Mouse (Mus musculus): ENCODE data around the gene Edar. TPM values are rescaled to one million over a fixed set of nuclear protein-coding genes. Genes with fewer than 3 reads are reported as not detected.

The Edar gene
- polyA plus RNA-seq, 1 experiment from 2014 or later, result 0.45 TPM

DNA sequence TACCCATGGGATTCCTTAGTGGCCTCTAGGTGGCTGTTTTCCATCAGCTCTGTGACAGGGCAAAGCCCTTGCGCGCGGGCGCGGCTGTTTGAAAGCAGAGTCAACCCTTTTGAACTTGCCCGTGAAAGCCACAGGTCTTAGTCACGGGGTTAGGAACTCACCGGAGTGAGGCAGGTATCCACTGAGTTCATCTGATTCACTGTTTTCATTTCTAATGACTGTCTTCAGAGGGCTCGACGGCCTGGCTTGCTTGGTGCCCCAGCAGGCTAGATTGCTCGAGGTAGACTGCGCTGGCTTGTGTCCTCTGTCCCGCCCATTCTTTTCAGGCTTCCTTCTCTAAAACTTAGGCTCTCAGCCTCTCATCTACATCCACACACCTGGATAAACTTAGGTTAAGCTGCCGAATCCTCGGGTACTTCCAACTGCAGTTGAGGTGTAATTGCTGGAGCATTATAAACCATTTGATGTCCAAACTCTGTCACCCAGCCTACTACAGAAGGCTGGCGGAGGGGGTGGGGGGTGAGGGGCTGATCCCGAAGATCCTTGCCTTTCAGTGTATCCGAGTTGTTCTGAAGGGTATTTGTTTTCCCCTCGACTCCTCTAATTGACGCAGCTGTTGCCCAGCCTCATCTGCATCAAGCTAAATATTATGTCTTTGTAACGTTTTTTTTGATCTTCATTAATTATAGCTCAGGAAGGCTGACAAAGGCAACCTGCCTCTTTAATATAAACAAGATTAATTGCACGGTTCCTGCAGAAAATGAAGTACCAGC, 24.0 kb downstream of the Edar start:
- DNase-seq (ENCODE audit: low read depth, low spot score) (no peak), ATAC-seq (no peak)
- POLR2A ChIA-PET, result no interaction called here
- in situ Hi-C loops (cut with MboI; ENCODE audit: low pct_unique_long_range_greater_than_20kb), result no loop called here
- H3K27me3 ChIP-seq, result no peaks in the 10 kb centered on the region
- CTCF ChIA-PET, result interaction anchor here (0.6 to 1.4 kb wide), 4 partner anchors 11 to 91 kb away, joined by 3 to 4 read pairs (median 3); no protein-coding TSS in a partner anchor
- TF ChIP-seq CTCF (IDR thresholded peaks at IDR 0.05), result no peak

DNA sequence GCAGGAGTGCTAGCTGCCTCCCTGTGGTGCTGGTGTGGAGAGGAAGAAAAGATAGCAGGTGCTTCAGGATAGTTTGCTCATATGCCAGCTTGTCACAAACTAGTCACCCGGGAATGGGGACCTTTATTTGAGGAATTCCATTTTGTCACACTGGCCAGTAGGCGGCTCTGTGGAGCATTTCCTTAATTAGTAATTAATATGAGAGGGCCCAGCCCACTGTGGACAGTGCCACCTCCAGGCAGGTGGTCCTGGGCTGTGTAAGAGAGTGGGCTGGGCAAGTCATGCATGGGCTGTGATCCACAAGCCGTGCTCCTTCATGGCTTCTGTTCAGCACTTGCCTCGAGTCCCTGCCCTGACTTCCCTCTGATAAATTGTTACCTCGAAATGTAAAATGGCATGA, 26.7 kb downstream of the Edar start:
- POLR2A ChIA-PET, result no interaction called here
- ATAC-seq, result no peak
- in situ Hi-C loops (cut with MboI; ENCODE audit: low pct_unique_long_range_greater_than_20kb), result no loop called here
- CTCF ChIA-PET, result interaction anchor here (0.9 to 1.5 kb wide), 3 partner anchors 10 to 24 kb away, joined by 3 read pairs; no protein-coding TSS in a partner anchor
- DNase-seq (ENCODE audit: low read depth, low spot score), result no peak
- H3K27me3 ChIP-seq, result no peaks in the 10 kb centered on the region
- TF ChIP-seq CTCF (IDR thresholded peaks at IDR 0.05), result no peak

DNA sequence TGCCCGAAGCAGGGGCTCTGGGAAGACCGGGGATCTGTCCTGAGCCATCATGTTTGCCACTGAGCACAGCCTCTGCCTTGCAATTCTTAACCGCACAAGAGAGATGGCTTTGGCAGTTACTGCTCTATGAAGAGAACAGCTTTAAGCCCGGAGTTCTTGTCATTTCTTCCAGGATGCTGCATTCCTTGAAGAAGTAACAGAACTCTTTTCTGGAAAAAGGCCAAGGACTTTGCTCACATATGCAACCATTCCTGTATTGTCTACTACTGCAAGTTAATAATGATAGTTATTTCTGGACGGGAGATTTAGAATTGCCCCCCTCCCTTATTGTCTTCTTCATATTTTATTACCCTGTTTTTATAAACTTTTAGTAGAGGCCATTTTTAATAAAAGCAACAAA, 30.8 kb downstream of the Edar start:
- no peak for ATAC-seq
- no peak for DNase-seq (ENCODE audit: low read depth, low spot score)
- POLR2A ChIA-PET, result no interaction called here
- H3K27me3 ChIP-seq, result no peaks in the 10 kb centered on the region
- in situ Hi-C loops (cut with MboI; ENCODE audit: low pct_unique_long_range_greater_than_20kb), result no loop called here
- no peak for TF ChIP-seq CTCF (IDR thresholded peaks at IDR 0.05)
- CTCF ChIA-PET, result no interaction called here

DNA sequence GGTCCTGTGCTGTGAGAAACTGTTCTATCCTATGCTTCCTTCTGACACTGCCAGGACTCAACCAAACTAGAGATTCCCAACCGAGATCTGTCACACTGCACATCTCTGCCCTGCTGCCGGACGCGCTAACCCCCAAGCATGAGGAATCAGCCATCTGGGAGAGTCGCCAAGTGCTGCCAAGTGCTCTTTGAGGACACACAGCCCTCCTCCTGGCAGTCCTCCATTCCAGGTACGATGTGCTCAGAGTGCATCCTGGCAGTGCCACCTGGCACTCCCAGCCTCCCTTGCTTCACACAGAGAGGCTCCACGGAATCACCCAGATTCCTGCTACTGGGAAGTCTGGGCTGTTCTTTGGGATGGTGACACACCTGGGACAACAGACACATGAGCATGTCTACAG, 31.3 kb downstream of the Edar start:
- ATAC-seq (no peak), DNase-seq (ENCODE audit: low read depth, low spot score) (no peak)
- TF ChIP-seq CTCF (IDR thresholded peaks at IDR 0.05), result no peak
- POLR2A ChIA-PET, result no interaction called here
- CTCF ChIA-PET, result no interaction called here
- in situ Hi-C loops (cut with MboI; ENCODE audit: low pct_unique_long_range_greater_than_20kb), result no loop called here
- H3K27me3 ChIP-seq, result no peaks in the 10 kb centered on the region

DNA sequence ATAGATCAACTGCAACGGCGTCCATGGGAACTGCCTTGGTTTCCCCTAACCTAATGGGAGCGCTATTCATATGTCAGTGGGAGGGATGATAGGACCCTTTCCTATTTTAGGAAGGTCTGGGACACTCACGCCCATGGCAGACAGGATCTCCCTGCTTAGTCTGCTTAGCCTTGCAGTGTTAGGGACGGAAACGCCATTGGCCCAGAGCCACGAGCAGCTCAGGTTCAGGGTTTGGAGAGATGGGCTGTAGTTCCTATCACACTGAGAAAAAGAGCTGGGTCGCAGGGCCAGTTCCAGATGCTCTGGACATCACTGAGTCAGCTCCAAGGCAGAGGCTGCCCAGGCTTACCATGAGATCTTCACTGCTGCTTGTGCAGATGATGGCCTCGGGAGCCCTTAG, 32.5 kb downstream of the Edar start:
- CTCF ChIA-PET, result no interaction called here
- POLR2A ChIA-PET, result no interaction called here
- ATAC-seq (no peak), DNase-seq (ENCODE audit: low read depth, low spot score) (no peak)
- in situ Hi-C loops (cut with MboI; ENCODE audit: low pct_unique_long_range_greater_than_20kb), result no loop called here
- no peaks in the 10 kb centered on the region for H3K27me3 ChIP-seq
- no peak for TF ChIP-seq CTCF (IDR thresholded peaks at IDR 0.05)

DNA sequence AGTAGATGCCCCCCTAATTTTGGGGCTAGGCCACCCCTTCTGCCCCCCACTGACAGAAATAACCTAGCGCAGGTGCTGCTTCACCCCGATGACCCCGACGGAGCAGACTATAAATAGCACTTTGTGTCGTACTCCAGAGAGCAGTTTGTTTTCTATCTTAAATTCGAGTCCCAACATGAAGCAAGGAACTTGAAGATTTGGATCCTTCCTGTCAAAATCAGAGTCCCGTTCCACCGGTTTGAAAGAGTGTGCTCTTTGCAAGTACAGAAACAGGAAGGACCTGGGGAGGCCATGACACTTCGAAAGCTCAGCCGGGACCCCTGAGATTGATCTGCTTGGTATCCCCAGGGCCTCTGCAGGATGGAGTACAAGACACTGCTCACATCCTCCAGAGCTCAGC, 33.8 kb downstream of the Edar start:
- ATAC-seq (no peak), DNase-seq (ENCODE audit: low read depth, low spot score) (no peak)
- H3K27me3 ChIP-seq, result no peaks in the 10 kb centered on the region
- CTCF ChIA-PET, result interaction anchor here (0.8 kb wide), 1 partner anchor 14 kb away, joined by 3 read pairs; no protein-coding TSS in a partner anchor
- no peak for TF ChIP-seq CTCF (IDR thresholded peaks at IDR 0.05)
- POLR2A ChIA-PET, result no interaction called here
- in situ Hi-C loops (cut with MboI; ENCODE audit: low pct_unique_long_range_greater_than_20kb), result no loop called here

DNA sequence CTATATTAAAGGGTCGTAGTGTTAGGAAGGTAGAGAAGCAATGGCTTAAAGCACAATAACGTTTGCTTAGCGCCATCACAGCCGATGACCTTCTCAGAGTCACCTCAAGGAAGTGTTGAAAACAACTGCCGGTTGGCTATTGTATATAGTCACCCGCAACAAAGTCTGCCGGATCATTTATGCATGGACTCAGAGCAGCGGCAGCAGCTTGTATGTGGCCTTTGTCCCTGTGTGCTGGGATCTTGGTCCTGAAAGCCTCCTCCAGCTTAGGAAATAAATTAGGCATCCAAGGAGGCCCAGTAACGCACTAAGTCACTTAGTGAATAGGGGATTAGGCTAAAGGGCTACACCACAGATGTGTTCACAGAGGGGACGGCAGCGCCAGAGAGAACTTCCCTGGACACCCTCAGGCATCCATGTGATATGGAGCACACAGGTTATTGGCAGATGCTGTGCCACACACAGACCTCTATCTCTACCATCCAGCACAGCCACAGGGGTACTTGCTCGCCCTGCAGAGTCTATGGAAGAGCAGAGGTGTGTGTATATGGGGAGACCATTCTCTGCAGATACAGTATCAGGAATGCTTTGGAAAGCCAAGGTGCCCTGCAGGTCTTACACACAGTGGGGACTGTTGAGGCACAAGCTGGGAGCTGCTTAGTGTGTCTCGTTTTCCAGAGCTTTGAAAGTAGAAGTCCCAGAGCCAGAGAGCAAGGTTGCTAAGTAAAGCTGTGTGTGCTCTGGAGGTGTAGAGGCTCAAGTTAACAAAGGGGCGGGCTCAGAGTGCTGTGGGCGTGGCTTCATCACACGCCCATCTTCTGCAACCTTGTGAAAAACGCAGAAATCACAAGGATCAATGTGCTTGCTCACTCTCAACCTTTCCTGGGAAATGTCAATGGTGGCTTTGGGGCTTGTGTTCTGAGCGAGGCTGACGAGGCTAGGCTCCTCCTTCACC, 34.7 kb downstream of the Edar start:
- H3K27me3 ChIP-seq, result no peaks in the 10 kb centered on the region
- POLR2A ChIA-PET, result no interaction called here
- in situ Hi-C loops (cut with MboI; ENCODE audit: low pct_unique_long_range_greater_than_20kb), result no loop called here
- ATAC-seq, result no peak
- no peak for DNase-seq (ENCODE audit: low read depth, low spot score)
- no peak for TF ChIP-seq CTCF (IDR thresholded peaks at IDR 0.05)
- CTCF ChIA-PET, result interaction anchor here (0.9 kb wide), 1 partner anchor 16 kb away, joined by 4 read pairs; no protein-coding TSS in a partner anchor

DNA sequence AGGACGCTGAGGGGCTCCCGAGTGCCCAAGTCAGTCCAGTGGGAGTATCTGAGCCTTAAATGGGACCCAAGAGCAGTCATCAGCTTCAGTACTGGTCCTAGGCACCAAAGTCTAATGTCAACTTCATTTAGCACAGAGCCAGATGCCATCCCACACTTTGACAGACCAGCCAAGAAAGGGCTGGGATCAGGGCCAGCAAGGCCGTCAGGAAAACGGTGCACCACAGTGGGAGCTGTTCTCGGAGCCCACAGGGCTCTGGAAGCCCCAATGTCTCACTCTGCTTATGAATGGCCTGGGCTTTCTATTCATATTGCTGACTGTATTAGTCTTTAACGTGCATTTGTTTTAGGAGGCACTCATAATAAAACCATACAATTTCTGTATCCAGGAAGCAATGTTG, 36.2 kb downstream of the Edar start:
- DNase-seq (ENCODE audit: low read depth, low spot score), result no peak
- POLR2A ChIA-PET, result no interaction called here
- H3K27me3 ChIP-seq, result no peaks in the 10 kb centered on the region
- in situ Hi-C loops (cut with MboI; ENCODE audit: low pct_unique_long_range_greater_than_20kb), result no loop called here
- no peak for TF ChIP-seq CTCF (IDR thresholded peaks at IDR 0.05)
- no peak for ATAC-seq
- CTCF ChIA-PET, result interaction anchor here (0.9 to 1.4 kb wide), 2 partner anchors 11 to 15 kb away, joined by 3 to 4 read pairs; no protein-coding TSS in a partner anchor

DNA sequence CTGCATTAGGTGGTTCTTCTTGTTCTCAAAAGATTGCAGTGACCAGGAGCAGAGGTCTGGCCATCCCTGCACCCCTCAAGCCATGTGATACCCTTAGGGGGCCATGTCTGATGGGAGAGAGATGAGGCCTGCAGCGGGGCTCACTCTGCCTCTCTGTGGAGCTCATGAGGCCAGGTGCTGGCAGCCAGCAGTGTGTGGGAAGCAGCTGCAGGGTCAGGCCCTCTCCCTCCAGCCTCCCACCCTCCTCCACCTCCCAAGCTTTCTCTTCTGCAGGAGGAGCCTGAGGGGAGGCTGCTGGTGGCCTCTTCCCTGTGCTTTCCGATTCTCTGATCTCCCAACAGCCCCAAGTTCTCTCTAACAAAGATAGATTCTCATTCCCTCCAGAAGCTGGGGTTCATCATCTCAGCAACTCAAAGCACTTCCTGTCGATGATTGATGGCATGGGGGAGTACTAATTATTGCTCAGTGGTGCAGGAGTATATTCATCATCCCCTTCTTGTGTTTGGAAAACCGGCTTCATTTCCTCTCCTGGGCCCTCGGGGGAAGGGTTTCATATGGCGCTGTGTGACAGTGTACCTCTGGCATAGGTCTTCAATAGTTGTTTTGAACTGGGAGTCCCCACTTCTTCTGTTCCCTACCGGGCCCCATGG, 38.9 kb downstream of the Edar start:
- POLR2A ChIA-PET, result no interaction called here

DNA sequence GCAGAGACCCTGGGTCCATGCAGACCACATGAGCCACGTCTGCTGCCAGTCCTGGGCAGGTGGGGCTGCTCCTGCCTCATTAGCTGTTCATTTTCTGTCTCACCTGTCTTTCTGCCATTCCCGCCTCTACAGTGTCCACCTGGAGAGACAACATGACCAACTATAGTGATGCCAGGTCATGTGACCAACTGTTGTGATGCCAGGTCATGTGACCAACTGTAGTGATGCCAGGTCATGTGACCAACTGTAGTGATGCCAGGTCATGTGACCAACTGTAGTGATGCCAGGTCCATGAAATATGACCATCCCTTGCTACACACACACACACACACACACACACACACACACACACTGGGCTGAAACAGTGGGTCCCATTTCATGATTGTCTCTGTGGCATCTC, 41.9 kb downstream of the Edar start:
- CTCF ChIA-PET, result interaction anchor here (1.4 kb wide), 1 partner anchor 40 kb away, joined by 3 read pairs; no protein-coding TSS in a partner anchor
- in situ Hi-C loops (cut with MboI; ENCODE audit: low pct_unique_long_range_greater_than_20kb), result no loop called here
- DNase-seq (ENCODE audit: low read depth, low spot score) (no peak), ATAC-seq (no peak)
- no peak for TF ChIP-seq CTCF (IDR thresholded peaks at IDR 0.05)
- POLR2A ChIA-PET, result no interaction called here
- no peaks in the 10 kb centered on the region for H3K27me3 ChIP-seq

More for the DNA sequence above, 38.9 kb downstream of the Edar start:
- no peak for TF ChIP-seq CTCF (IDR thresholded peaks at IDR 0.05)
- DNase-seq (ENCODE audit: low read depth, low spot score) (no peak), ATAC-seq (no peak)
- H3K27me3 ChIP-seq, result no peaks in the 10 kb centered on the region
- CTCF ChIA-PET, result no interaction called here
- in situ Hi-C loops (cut with MboI; ENCODE audit: low pct_unique_long_range_greater_than_20kb), result no loop called here
